Mouse (Mus musculus) embryonic facial prominence, embryonic 11.5 days (tissue): ENCODE data around the gene Klhl6. TPM values are rescaled to one million over a fixed set of nuclear protein-coding genes. Genes with fewer than 3 reads are reported as not detected.

Source experiments
- ATAC-seq: fragments of 200-750 bp; cut with Nextera tagmentation; replicated peaks from 2 replicates; pipeline ENCODE4 v1.8.0; 2017; ENCODE audit warnings: low read depth; ENCODE audit not compliant: insufficient number of reproducible peaks, low FRiP score, low TSS enrichment
- DNase-seq: peaks from one replicate; pipeline ENCODE4 v3.0.0-alpha.2; 2015; ENCODE audit warnings: low spot score
- H3K27ac ChIP-seq: fragments of 300-500 bp; sonication (generic); replicated peaks from 2 replicates; pipeline ENCODE4 v1.5.1; 2014; ENCODE audit warnings: mild to moderate bottlenecking, low read depth, low read length, control low read depth
- H3K27me3 ChIP-seq: fragments of 300-500 bp; sonication (generic); 2 replicates; pipeline ENCODE4 v1.6.1; 2014; ENCODE audit warnings: mild to moderate bottlenecking, low read length, moderate library complexity, mixed read lengths; ENCODE audit not compliant: control insufficient read depth, insufficient read depth
- H3K36me3 ChIP-seq: fragments of 300-500 bp; sonication (generic); replicated peaks from 2 replicates; pipeline ENCODE4 v1.6.1; 2014; ENCODE audit warnings: low read depth, mild to moderate bottlenecking, low read length, moderate library complexity, mixed read lengths; ENCODE audit not compliant: control insufficient read depth, insufficient read depth
- H3K4me1 ChIP-seq: fragments of 300-500 bp; sonication (generic); 2 replicates; pipeline ENCODE4 v1.6.1; 2014; ENCODE audit warnings: low read length, mixed read lengths; ENCODE audit not compliant: control insufficient read depth, insufficient read depth
- H3K4me2 ChIP-seq: fragments of 300-500 bp; sonication (generic); 2 replicates; pipeline ENCODE4 v1.6.1; 2014; ENCODE audit warnings: low read depth, mild to moderate bottlenecking, control low read depth, low read length, moderate library complexity
- H3K4me3 ChIP-seq: fragments of 300-500 bp; sonication (generic); 2 replicates; pipeline ENCODE4 v1.5.1; 2014; ENCODE audit warnings: low read depth, low read length, control low read depth
- H3K9ac ChIP-seq: fragments of 300-500 bp; sonication (generic); replicated peaks from 2 replicates; pipeline ENCODE4 v1.6.1; 2014; ENCODE audit warnings: mild to moderate bottlenecking, control low read depth, low read length
- H3K9me3 ChIP-seq: fragments of 300-500 bp; sonication (generic); replicated peaks from 2 replicates; pipeline ENCODE4 v1.6.1; 2016; ENCODE audit warnings: mild to moderate bottlenecking, low read length, inconsistent platforms, mixed read lengths; ENCODE audit not compliant: control insufficient read depth
- WGBS: fragments of 180-500 bp; shearing (Covaris S2); extraction: QIAGEN DNeasy Blood & Tissue Kit; methylation state at CpG from one replicate; pipeline ENCODE4 v1.1.7; 2014; 5-methylcytosine and 5-hydroxymethylcytosine counted together
- polyA plus RNA-seq: library from polyadenylated mRNA; unstranded; fragments of >200 nt; fragmentation: Nextera tagmentation; extraction: Ambion mirVana; gene quantifications from 2 replicates; pipeline ENCODE4 v1.2.1, GENCODE M21; 2014

The Klhl6 gene
- polyA plus RNA-seq, 1 experiment from 2014 or later, result 6.8 TPM

DNA sequence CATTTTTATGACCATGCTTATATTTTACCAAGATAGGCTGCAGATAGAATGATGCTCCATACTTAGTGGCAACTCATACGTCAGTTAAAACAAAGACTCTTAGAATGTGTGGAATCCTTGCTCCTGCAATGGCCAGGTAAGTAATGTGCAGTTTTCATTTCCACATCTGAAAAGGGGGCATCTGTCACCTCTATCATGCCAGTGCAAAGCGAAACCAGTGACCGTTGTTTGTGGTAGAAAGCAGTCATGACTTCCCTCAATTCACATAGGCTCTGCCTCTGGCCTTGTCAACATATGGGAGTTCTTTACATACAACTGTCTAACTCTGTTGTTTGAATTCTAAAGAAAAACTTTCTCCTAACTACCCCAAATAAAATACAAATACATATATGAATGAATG is 1.8 kb downstream of the Klhl6 start:
- H3K9me3 ChIP-seq, result no peaks in the 10 kb centered on the region
- DNase-seq (no peak), ATAC-seq (no peak)
- no peak overlapping the region for H3K4me3 ChIP-seq
- no peak overlapping the region for H3K4me2 ChIP-seq
- H3K36me3 ChIP-seq, result no peaks in the 10 kb centered on the region
- WGBS, result 85% methylated on average over 3 of the region's 3 CpGs
- no peak overlapping the region for H3K9ac ChIP-seq
- no peaks in the 10 kb centered on the region for H3K27me3 ChIP-seq
- H3K27ac ChIP-seq, result no peak overlapping the region
- H3K4me1 ChIP-seq, result no peaks in the 10 kb centered on the region

DNA sequence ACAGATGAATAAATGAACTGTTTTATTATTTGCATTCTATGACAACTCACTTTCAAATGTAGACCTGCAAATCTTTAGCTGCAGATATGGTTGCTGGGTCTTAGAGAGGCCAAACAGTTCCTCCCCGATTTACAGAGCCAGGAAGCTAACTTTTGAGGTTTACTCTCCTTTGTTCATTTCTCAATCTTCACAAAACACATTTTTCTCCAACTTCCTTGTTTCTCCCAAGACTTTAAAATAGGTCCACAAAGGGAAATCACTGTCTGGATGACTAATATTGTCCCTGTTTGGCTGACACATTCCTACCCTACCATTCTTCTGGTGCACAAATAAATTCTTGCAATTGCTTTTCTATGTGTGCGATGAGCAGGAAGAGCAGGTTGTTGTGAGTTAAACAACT is 3.1 kb downstream of the Klhl6 start:
- H3K4me1 ChIP-seq, result no peaks in the 10 kb centered on the region
- no peaks in the 10 kb centered on the region for H3K36me3 ChIP-seq
- ATAC-seq (no peak), DNase-seq (no peak)
- H3K27ac ChIP-seq, result no peak overlapping the region
- H3K9ac ChIP-seq, result no peak overlapping the region
- no peaks in the 10 kb centered on the region for H3K9me3 ChIP-seq
- H3K27me3 ChIP-seq, result no peaks in the 10 kb centered on the region
- WGBS, result 90% methylated on average over 2 of the region's 2 CpGs
- no peak overlapping the region for H3K4me2 ChIP-seq
- H3K4me3 ChIP-seq, result no peak overlapping the region

- no peak for DNase-seq
- Histone ChIP-seq H3K4me3 (no peak overlapping the region), H3K36me3 (no peaks in the 10 kb centered on the region), H3K27me3 (no peaks in the 10 kb centered on the region), H3K9ac (no peak overlapping the region), H3K4me1 (no peaks in the 10 kb centered on the region), H3K9me3 (no peaks in the 10 kb centered on the region), H3K27ac (no peak overlapping the region), H3K4me2 (no peak overlapping the region)
- 74% methylated on average over 5 of the region's 5 CpGs for WGBS
- no peak for ATAC-seq
Observed at GRCm38 (mm10) chr16:19977282-19977681, 5.6 kb downstream of the Klhl6 start.

DNA sequence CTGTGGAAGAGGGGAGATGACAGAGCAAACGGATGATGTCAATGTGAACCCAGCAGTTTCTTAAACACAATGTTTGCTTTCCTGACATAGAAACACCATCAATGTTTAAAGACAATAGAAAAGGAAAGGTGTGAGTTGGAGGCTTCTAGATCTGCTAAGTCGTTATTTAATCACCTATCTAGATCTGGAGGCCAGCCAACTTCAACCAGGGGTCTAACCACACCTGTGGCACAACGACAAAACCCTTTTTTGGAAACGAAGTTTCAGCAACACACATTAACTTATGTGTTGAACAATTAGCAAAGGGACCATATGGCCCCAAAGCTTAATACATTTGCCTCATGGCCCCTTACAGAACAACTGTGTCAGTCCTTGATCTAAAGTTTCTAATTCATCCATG is 6.0 kb downstream of the Klhl6 start:
- DNase-seq, result no peak
- no peak overlapping the region for H3K4me2 ChIP-seq
- ATAC-seq, result no peak

GRCm38 (mm10) chr16:19975432-19975831 is 7.4 kb downstream of the Klhl6 start:
- H3K9me3 ChIP-seq, result no peaks in the 10 kb centered on the region
- DNase-seq (no peak), ATAC-seq (no peak)
- no peak overlapping the region for H3K9ac ChIP-seq
- no peak overlapping the region for H3K4me2 ChIP-seq
- no peak overlapping the region for H3K27ac ChIP-seq
- H3K27me3 ChIP-seq, result no peaks in the 10 kb centered on the region
- H3K4me3 ChIP-seq, result no peak overlapping the region
- H3K4me1 ChIP-seq, result no peaks in the 10 kb centered on the region
- WGBS, result 83% methylated on average over 4 of the region's 4 CpGs
- no peaks in the 10 kb centered on the region for H3K36me3 ChIP-seq

More for the DNA sequence above, 6.0 kb downstream of the Klhl6 start:
- Histone ChIP-seq H3K9ac (no peak overlapping the region), H3K9me3 (no peaks in the 10 kb centered on the region), H3K4me1 (no peaks in the 10 kb centered on the region), H3K36me3 (no peaks in the 10 kb centered on the region), H3K4me3 (no peak overlapping the region), H3K27ac (no peak overlapping the region), H3K27me3 (no peaks in the 10 kb centered on the region)
- 82% methylated on average over 4 of the region's 4 CpGs for WGBS

- Histone ChIP-seq H3K9ac (no peak overlapping the region), H3K27me3 (no peaks in the 10 kb centered on the region), H3K36me3 (no peaks in the 10 kb centered on the region), H3K27ac (no peak overlapping the region), H3K4me2 (no peak overlapping the region), H3K4me3 (no peak overlapping the region), H3K4me1 (no peaks in the 10 kb centered on the region), H3K9me3 (no peaks in the 10 kb centered on the region)
- no peak for ATAC-seq
- no peak for DNase-seq
- 85% methylated on average over 1 of the region's 1 CpGs for WGBS
Observed at GRCm38 (mm10) chr16:19973480-19973879, 9.4 kb downstream of the Klhl6 start.

- Histone ChIP-seq H3K9ac (no peak overlapping the region), H3K9me3 (no peaks in the 10 kb centered on the region), H3K4me2 (no peak overlapping the region), H3K27me3 (no peaks in the 10 kb centered on the region), H3K4me1 (no peaks in the 10 kb centered on the region), H3K4me3 (no peak overlapping the region), H3K27ac (no peak overlapping the region), H3K36me3 (no peaks in the 10 kb centered on the region)
- ATAC-seq (no peak), DNase-seq (no peak)
Observed at GRCm38 (mm10) chr16:19972736-19973350, 10.0 kb downstream of the Klhl6 start.

- H3K4me1 ChIP-seq, result no peaks in the 10 kb centered on the region
- no peak overlapping the region for H3K4me3 ChIP-seq
- WGBS, result 88% methylated on average over 5 of the region's 5 CpGs
- H3K4me2 ChIP-seq, result no peak overlapping the region
- ATAC-seq (no peak), DNase-seq (no peak)
- H3K9me3 ChIP-seq, result no peaks in the 10 kb centered on the region
- no peaks in the 10 kb centered on the region for H3K36me3 ChIP-seq
- no peak overlapping the region for H3K27ac ChIP-seq
- no peak overlapping the region for H3K9ac ChIP-seq
- no peaks in the 10 kb centered on the region for H3K27me3 ChIP-seq
Observed at GRCm38 (mm10) chr16:19969506-19969905, 13.3 kb downstream of the Klhl6 start.
